Mouse (Mus musculus) ES-CJ7 (cell line): Measurements from ENCODE around the gene Hrasls5.

Experiments used
- DNase-seq: peaks from one replicate; pipeline ENCODE4 v3.0.0; 2011; ENCODE audit warnings: low read depth, low spot score

The Hrasls5 gene

DNA sequence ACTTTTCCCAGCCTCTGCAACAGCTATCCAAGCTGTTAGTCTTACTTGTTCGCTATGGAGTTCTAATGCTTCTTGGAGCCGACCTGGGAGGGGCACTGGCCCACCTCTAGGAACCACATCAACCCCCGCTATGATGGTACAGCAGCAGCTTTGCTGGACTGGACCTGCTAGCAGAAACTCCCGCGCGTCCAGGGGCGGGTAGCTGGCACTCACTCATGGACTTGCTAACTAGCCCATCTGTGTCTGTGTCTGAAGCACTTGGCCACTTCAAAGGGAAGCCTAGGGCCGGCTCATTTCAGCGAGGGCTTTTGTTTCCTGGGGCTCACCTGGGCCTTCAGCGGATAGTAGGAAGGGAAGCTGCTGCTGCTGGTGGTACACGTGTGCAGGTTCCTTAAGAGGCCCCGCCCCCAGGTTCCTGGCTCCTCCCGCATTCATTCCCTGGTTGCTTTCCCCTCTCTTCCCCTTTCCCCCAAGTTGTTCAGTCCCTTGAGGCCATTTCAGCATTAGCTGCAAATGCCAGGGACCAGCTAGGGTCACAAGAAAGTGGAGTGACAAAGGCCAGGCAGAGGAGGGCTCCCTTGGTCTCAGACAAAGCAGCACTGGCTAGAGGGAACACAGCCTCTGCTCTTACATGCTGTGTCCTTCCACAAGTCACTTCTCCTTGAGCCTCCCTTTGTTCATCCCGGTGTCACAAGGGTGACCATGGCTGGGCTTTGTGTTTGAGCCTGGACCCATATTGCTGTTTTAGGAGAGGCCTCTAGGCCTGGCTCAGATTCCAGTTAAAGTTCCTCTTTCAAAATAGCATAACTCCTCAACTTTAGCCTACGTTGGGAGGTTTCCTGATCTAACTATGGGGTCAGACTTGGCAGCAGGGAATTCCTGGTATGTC lies 5.3 kb upstream of the Hrasls5 start, which contains the start of gene Lgals12:
Lgals12 (minus strand) TSS at position 393 of the 889 bp plus-strand sequence.
- DNase-seq = no peak

DNA sequence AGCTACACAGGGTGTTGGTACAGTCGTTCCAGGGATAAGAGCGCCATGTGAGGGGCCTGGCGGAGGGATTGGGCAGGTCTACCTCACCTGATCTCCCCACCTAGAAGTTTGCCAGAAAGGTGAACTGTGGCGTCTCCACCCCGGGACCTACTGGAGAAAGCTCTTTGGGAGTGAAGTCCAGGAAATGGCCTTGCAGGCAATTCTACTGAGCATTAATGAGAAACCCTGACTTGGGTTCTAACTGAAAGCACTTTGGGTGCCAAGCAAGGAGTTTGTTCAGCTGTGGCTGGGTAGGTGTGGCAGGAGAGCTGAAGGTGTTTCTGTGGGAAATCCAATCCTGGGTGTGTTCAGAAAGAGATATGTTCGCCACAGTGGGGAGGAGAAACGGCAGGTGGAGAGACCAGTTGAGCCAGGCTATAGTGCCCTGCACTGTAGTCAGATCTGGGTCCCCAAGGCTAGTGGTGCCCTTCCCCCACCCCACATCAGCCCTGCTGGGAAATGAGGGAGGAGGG lies 4.6 kb upstream of the Hrasls5 start:
- no peak for DNase-seq

DNA sequence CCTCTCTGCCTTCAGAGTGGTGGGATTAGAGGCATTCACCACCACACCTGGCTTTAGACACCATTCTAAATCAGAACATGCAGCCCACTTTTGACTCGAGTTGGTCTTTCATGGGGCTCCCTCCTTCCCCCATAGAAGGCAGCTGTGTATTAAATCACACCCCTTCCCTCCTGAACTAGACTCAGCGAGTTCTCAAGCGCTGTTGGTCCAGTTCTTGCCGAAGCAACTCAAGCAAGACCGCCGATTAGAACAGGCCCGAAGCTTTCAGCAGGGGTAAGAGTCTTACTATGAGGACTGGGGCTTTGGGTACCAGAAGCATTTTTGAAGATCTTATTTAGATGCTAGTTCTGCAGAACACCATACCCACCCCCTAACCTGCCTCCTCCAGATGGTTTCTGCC lies 810 bp downstream of the Hrasls5 start:
- DNase-seq = no peak

DNA sequence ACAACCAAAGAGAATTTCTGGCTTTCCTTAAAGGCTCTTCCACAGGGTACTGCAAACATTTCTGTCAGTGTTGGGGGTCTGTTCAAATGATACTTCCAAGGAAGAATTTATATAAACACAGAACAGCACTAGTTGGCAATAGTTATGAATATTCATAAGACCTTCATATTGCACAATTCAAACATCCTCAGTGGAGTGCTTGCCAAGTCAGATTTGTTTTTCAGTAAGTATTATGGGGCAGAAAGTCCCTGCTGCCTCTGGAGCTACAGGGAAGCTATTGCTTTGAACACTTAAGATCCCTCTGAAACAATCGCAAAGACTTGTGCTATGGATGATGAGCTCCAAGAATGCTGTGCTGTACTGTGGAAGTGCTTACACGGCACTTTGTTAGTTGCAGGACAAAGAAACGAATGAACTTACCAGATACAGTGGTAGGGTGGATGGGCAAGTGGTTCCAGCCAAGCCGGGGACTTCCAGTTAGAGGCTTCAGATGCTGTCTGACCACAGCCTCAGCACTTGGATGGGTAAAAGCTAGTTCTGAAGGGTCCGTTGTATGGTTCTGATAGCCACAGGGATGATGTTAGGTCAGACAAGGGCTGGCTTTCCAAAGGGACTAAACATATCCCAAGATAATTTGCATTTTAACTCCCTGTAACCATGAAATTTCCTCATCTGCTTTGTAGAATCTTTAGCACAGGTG lies 4.0 kb downstream of the Hrasls5 start:
- no peak for DNase-seq

DNA sequence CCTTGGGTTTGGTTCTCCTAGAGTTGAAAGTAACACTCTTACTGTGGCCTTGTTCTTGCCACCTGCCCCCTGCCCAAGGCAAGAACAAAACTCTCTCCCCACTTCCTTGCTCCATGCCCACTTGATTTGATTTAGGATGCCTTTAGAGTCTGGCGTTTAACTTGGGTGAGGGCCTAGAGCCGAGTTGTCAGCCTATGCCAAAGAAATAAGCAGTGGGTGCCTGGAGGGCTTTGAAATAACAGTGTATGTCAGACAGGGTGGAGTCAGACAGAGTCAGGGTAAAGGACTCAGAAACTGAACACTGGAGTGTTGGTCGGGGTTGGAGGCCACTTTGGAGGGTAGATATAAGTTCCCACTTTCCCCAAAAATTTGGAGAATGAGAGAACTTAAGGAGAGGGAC lies 4.7 kb downstream of the Hrasls5 start:
- no peak for DNase-seq

DNA sequence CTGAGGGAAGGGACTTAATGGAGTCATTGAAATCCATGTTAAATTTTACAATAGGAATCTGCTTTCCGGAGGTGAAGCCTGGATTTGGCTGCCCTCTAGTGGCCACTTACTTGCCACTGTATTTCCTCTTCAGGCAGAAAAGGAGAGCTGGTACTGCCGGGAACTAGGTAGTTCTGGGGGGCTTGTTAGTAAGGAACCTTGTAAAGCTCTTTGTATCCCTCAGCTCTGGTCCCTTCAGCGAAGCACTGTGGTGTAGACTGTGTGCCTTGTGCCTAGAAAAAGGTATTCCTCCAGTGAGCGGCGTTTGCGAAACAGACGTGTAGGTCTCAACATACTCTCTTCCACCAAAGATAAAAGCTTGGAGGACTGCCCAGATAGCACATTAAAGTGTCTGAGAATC lies 5.4 kb downstream of the Hrasls5 start:
- DNase-seq = peak; percentile 74

DNA sequence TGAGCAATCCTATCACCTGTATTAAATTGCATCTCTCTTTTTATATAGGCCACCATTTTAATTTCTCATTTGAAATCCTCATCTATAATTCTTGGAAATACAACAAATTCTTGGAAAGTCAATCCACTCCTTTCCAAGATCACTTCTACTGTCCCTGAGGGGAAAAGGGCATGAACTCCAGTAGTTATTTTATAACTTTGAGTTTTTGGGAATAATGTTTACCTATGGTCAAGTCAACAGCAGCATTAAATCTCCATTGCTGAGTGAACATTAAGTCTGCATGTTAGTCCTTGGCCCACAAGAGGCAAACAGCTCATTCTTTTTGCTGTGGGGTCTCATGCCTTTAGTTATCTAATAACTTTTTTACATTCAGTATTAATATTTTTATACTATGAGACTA lies 20.7 kb downstream of the Hrasls5 start:
- DNase-seq = no peak

DNA sequence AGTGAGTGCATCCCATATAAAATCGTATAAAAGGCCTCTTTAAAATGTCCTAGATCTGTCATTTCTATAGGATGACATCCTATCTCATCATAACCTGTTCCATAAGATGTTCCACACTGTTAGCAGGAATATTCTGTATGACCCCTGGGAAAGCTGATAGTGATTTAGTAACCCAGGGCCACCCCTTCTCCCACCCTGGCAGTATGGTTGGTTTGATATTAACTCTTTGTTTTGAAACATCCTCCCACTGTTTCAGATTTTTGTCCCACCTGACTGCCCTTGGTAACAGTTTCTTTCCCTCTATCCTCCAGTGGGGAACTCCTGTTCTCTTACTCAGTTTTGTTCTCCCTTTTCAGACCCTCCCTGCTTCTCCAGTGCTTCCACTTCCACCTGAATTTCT lies 21.4 kb downstream of the Hrasls5 start:
- no peak for DNase-seq

DNA sequence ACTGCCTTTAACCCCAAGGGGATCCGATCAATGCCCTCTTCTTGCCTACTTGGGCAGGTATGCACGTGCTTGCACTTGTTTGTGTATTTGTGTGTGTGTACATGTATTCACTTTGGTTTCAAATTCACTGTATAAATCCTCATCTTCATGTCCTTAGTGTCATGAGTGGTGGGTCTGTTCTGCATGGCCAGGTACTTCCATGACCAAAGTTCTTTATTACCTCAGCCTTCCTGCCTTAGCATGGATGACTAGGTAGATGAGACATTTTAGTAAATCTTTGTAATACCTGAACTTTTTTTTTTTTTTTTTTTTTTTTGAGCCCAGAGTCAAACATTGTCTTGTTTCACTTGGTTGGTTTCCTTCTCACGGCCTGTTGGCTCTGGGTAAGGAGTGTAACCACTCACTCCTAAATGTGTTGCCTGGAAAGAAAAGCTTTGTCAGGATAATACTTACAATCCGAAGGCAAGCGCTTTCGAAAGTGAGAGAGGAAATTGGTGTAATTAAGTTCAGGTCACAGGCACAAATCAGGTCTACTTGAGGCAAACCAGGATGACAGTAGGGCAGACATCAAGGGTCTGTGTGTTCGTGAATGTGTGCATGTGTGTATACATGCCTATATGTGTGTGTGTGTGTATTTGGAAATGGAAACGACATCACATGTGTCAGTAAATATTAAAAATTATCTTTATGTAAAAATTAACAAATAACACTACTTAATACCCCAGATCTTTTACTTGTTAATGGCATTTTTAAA lies 36.7 kb downstream of the Hrasls5 start:
- DNase-seq = no peak

DNA sequence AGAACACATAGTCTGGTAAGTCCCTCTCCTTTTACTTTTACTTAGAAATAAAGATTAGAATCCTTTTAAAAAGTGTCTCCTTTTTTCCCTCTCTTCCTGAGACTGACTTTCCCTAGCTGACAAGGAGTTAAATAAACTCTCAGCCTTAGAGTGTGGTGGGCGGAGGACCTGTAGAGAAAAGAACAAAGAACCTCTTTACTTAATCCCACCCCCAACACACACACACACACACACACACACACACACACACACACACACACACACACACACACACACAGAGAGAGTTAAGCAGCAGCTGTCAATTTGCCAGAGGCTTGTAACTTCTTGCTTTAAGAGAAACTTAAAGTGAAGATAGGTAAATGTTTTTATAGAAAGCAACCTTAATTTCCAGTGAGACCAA lies 59.7 kb downstream of the Hrasls5 start:
- DNase-seq = no peak

DNA sequence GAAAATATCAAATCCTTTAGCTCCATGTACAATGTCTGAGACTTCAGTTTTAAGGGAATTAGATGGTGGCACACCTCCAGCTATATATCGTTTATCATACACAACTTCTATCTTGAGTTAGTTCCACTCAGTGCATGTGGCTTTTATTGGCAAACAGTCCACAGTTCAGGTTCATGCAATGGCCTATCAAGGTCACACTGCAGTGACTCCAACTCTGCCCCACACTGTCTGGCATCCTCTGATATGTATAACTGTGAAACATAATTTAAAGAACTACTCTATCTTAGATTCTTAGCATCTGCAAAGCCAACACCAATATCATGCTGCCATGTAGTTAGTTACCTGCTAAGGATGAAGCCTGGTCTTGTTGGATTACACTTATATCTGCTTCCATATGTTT lies 75.6 kb downstream of the Hrasls5 start:
- DNase-seq = no peak
